Mouse (Mus musculus) forebrain, embryonic 14.5 days (tissue): ENCODE measurements at regions not wholly inside any gene's neighbourhood (a gene's known extent, or its start where the extent isn't known, plus 50 kb on each side); places are given as distances from the start of the nearest gene placed in this dataset.

Experiments
- ATAC-seq: fragments of 200-750 bp; cut with Nextera tagmentation; 2 replicates; pipeline ENCODE4 v1.8.0; 2017; ENCODE audit warnings: mild to moderate bottlenecking, moderate library complexity
- DNase-seq: peaks from one replicate; pipeline ENCODE4 v3.0.0-alpha.2; 2015; ENCODE audit warnings: low spot score
- H3K27ac ChIP-seq: fragments of 300-500 bp; sonication (generic); 2 replicates; pipeline ENCODE4 v1.5.1; 2014; ENCODE audit warnings: low read depth, mild to moderate bottlenecking, control low read depth, low read length, moderate library complexity
- H3K27me3 ChIP-seq: fragments of 300-500 bp; sonication (generic); replicated peaks from 2 replicates; pipeline ENCODE4 v1.6.1; 2014; ENCODE audit warnings: low read length, control low read depth, mixed read lengths; ENCODE audit not compliant: control insufficient read depth, insufficient read depth
- H3K36me3 ChIP-seq: fragments of 300-500 bp; sonication (generic); 2 replicates; pipeline ENCODE4 v1.6.1; 2014; ENCODE audit warnings: low read length, control low read depth; ENCODE audit not compliant: control insufficient read depth, insufficient read depth
- H3K4me1 ChIP-seq: fragments of 300-500 bp; sonication (generic); 2 replicates; pipeline ENCODE4 v1.6.1; 2014; ENCODE audit warnings: antibody characterized with exemption, low read length, control low read depth; ENCODE audit not compliant: control insufficient read depth, insufficient read depth
- H3K4me2 ChIP-seq: fragments of 300-500 bp; sonication (generic); 2 replicates; pipeline ENCODE4 v1.6.1; 2014; ENCODE audit warnings: mild to moderate bottlenecking, control low read depth, low read length
- H3K4me3 ChIP-seq: fragments of 300-500 bp; sonication (generic); 2 replicates; pipeline ENCODE4 v1.5.1; 2014; ENCODE audit warnings: low read depth, low read length, control low read depth
- H3K9ac ChIP-seq: fragments of 300-500 bp; sonication (generic); 2 replicates; pipeline ENCODE4 v1.6.1; 2014; ENCODE audit warnings: mild to moderate bottlenecking, low read length, control low read depth, moderate library complexity
- H3K9me3 ChIP-seq: fragments of 300-500 bp; sonication (generic); replicated peaks from 2 replicates; pipeline ENCODE4 v1.6.1; 2016; ENCODE audit warnings: low read length, control low read depth, mixed read lengths; ENCODE audit not compliant: control insufficient read depth
- WGBS: fragments of 180-500 bp; shearing (Covaris S2); extraction: QIAGEN DNeasy Blood & Tissue Kit; methylation state at CpG from one replicate; pipeline ENCODE4 v1.1.7; 2014; 5-methylcytosine and 5-hydroxymethylcytosine counted together

DNA sequence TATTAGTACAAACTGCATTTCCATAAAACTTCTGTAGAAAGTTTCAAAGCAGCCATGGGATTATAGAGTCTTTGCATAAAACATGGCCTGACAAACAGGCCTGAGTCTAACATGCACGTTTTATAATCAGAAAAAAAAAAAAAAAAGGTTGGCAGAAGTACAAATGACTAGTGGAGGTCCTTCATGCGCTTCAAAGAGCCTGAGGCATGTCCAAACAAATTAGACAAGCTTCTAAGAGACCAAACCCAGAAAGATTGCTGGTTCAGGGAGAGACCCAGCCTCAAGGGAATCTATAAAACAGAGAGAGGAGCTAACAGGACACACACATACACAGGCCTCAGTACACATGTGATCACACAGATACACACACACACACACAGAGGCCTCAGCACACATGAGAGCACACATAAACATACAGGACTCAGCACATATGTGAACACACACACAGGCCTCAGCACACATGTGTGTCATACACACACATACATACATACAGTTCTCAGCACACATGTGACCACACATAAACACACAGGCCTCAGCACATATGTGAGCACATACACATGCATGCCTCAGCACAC lies 57.0 kb upstream of the Gnaq start:
- Histone ChIP-seq H3K9ac (no peak overlapping the region), H3K27ac (no peak overlapping the region), H3K4me2 (no peak overlapping the region), H3K4me3 (no peak overlapping the region), H3K36me3 (no peaks in the 10 kb centered on the region), H3K4me1 (no peaks in the 10 kb centered on the region), H3K27me3 (no peaks in the 10 kb centered on the region), H3K9me3 (no peaks in the 10 kb centered on the region)
- DNase-seq, result no peak
- 51% methylated on average over 2 of the region's 2 CpGs for WGBS
- no peak for ATAC-seq

DNA sequence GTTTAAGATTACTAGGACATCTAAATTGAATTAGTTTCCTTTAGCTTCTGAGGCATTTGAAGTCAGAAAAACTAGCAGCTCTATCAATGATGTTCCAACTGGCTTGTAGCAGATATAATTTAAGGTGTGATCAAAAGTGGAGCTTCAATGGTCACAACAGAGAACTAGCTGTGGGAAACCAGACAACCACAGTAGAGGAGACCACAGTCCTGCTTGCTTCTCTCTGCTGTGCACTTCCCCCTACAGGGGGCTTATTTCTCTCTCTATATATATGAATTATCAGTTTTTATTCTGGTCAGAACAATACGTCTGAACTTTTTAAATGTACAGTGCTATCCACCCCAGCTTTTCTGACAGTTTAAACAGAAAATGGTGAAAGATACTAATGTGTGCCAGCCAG lies 57.6 kb upstream of the Gnaq start:
- ATAC-seq (no peak), DNase-seq (no peak)
- no peak overlapping the region for H3K4me2 ChIP-seq
- H3K9ac ChIP-seq, result no peak overlapping the region
- no peak overlapping the region for H3K4me3 ChIP-seq
- H3K36me3 ChIP-seq, result no peaks in the 10 kb centered on the region
- no peaks in the 10 kb centered on the region for H3K9me3 ChIP-seq
- no peaks in the 10 kb centered on the region for H3K4me1 ChIP-seq
- 92% methylated on average over 1 of the region's 1 CpGs for WGBS
- H3K27me3 ChIP-seq, result no peaks in the 10 kb centered on the region
- H3K27ac ChIP-seq, result no peak overlapping the region

DNA sequence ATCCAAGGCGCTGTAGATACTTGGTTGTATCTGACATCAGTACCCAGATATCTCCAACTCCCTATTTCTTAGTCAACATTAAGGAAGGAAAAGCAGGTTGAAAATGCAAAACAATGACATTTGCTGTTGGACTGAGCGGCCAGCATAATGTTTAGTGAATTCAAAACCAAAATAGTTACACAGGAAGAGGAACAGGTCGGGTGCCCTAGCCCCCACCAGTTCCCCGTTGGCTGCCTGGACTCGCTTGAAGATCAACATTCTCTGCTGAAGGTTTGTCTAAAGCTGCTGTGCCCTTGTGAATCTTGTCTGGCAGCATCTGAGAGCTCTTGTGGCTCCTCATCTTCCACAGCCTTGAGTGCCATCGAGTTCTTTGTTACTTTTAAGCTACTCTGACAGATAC lies 65.3 kb upstream of the Gnaq start:
- Histone ChIP-seq H3K27ac (no peak overlapping the region), H3K9me3 (no peaks in the 10 kb centered on the region), H3K4me3 (no peak overlapping the region), H3K4me2 (no peak overlapping the region), H3K27me3 (no peaks in the 10 kb centered on the region), H3K4me1 (no peaks in the 10 kb centered on the region), H3K9ac (no peak overlapping the region), H3K36me3 (no peaks in the 10 kb centered on the region)
- 86% methylated on average over 6 of the region's 6 CpGs for WGBS
- no peak for ATAC-seq
- DNase-seq, result no peak

DNA sequence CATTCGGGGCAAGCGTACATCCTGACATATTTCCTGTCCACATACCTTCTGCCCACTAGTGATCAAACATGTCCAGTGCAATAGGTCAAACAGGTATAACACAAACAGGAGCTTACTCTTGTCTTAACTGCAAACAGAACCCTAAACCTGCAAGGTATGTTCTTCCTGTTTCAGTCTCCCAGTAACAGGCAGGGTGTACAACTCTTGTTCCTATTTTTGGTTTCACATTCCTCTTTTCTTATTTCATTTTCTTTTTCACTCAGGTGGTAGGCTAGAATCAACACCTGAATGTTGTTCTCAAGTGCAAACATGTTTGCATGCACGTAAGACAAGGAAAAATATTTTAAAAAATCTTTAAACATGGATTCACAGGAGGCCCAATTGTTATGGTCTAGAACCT lies 67.7 kb upstream of the Gnaq start:
- WGBS, result 99% methylated on average over 3 of the region's 3 CpGs
- no peak overlapping the region for H3K9ac ChIP-seq
- no peak for ATAC-seq

DNA sequence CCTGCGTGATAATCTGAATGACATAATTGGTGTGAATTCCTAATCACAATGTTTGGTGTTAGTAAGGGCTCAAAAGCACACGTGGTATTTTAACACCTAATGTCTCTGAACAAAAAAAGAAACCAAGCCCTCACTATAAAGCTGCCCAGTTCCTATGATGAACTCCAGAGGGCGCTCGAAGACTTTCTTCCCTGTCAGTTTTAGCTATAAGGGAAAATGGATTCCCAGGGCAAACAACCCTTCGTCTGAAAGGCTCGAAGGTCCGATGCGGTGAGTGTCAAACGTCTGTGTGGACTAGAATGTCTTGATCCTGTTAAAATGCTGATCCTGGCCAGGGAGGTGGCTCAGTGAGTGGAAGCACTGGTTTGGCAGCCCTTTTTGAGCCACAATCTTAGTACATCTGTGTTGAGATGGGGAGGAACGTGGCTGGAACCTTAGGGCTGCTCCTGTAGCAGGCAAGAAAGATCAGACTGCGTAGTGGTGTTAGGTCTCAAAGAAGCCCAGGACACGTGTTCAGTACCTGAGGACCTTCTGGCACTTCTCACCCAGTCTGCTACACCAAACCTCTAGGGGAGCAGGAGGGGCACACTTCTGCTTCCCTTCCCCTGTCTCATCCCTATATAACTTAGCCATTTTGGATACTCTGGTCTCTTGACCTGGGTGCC lies 68.6 kb upstream of the Gnaq start:
- WGBS, result 14% methylated on average over 12 of the region's 12 CpGs
- Histone ChIP-seq H3K4me3 (no peak overlapping the region), H3K4me1 (no peaks in the 10 kb centered on the region), H3K9me3 (no peaks in the 10 kb centered on the region), H3K36me3 (no peaks in the 10 kb centered on the region), H3K9ac (peak overlapping the region; percentile 56; the same call in 1 of the 2 replicates), H3K4me2 (peak overlapping the region; percentile 43), H3K27ac (no peak overlapping the region), H3K27me3 (no peaks in the 10 kb centered on the region)
- peak; percentile 89 for DNase-seq
- peak; percentile 88 for ATAC-seq

More for the DNA sequence above, 67.7 kb upstream of the Gnaq start:
- Histone ChIP-seq H3K4me2 (no peak overlapping the region), H3K4me3 (no peak overlapping the region), H3K4me1 (no peaks in the 10 kb centered on the region), H3K27ac (no peak overlapping the region), H3K27me3 (no peaks in the 10 kb centered on the region), H3K9me3 (no peaks in the 10 kb centered on the region), H3K36me3 (no peaks in the 10 kb centered on the region)
- no peak for DNase-seq

DNA sequence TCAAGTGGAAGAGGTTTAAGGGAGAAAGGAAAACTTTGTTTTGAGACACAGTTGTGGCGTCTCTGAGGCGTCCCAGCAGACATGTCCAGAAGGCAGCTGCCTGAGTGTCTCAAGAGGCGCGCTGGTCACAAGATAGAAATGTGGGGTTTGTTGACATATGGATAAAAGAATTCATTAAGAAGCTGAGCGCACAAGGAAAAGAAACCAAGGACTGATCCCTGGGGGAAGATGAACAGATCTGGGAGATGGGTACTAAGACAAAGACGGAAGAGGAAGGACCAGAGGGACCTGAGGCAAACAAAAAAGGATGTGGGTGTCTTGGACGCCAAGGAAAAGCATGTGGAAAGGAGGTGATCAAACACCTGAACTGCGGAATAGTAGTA lies 69.1 kb upstream of the Gnaq start:
- 64% methylated on average over 8 of the region's 8 CpGs for WGBS
- Histone ChIP-seq H3K36me3 (no peaks in the 10 kb centered on the region), H3K27me3 (no peaks in the 10 kb centered on the region), H3K27ac (no peak overlapping the region), H3K9ac (no peak overlapping the region), H3K4me2 (no peak overlapping the region), H3K9me3 (no peaks in the 10 kb centered on the region), H3K4me3 (no peak overlapping the region), H3K4me1 (no peaks in the 10 kb centered on the region)
- DNase-seq, result no peak
- no peak for ATAC-seq

DNA sequence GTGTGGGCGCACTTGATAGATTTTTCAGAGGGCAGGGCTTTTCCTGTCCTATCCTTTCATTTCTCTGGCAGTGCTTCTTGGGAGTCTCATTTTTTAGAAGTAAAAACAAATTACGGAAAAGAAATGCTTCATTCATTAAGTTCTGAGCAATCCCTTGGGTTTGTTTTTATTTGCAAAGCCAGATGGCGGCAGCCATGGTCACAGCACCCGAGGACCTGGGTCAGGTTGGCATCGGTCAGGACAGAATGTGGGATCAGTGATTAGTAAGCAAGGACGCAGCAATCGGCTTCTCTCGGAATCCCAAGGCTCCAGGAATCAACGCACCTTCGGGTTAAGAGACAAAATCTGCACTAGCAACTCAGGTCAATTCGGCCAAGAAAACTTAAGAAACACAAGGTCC lies 70.8 kb upstream of the Gnaq start:
- Histone ChIP-seq H3K4me3 (no peak overlapping the region), H3K9me3 (no peaks in the 10 kb centered on the region), H3K4me2 (no peak overlapping the region), H3K27me3 (no peaks in the 10 kb centered on the region), H3K9ac (no peak overlapping the region), H3K4me1 (no peaks in the 10 kb centered on the region), H3K36me3 (no peaks in the 10 kb centered on the region), H3K27ac (no peak overlapping the region)
- no peak for DNase-seq
- 87% methylated on average over 11 of the region's 11 CpGs for WGBS
- no peak for ATAC-seq

DNA sequence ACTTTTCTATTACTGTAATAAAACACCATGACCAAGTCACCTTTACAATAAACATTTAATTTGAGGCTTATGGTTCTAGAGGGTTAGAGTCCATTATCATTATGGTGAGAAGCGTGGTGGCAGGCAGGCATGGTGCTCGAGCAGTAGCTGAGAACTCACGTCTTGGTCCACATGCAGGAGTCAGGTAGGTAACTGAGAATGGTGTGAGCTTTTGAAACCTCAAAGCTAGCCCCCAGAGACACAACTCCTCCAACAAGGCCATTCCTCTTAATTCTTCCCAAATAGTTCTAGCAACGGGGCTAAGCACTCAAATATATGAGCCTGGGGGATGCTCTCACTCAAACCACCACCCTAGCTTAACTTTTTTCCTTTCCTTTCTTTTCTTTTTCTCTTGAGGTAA lies 73.6 kb upstream of the Gnaq start:
- ATAC-seq, result no peak
- Histone ChIP-seq H3K4me3 (no peak overlapping the region), H3K9ac (no peak overlapping the region), H3K4me2 (no peak overlapping the region), H3K27ac (no peak overlapping the region), H3K4me1 (no peaks in the 10 kb centered on the region), H3K36me3 (no peaks in the 10 kb centered on the region), H3K9me3 (no peaks in the 10 kb centered on the region), H3K27me3 (no peaks in the 10 kb centered on the region)
- 93% methylated on average over 4 of the region's 4 CpGs for WGBS
- no peak for DNase-seq

DNA sequence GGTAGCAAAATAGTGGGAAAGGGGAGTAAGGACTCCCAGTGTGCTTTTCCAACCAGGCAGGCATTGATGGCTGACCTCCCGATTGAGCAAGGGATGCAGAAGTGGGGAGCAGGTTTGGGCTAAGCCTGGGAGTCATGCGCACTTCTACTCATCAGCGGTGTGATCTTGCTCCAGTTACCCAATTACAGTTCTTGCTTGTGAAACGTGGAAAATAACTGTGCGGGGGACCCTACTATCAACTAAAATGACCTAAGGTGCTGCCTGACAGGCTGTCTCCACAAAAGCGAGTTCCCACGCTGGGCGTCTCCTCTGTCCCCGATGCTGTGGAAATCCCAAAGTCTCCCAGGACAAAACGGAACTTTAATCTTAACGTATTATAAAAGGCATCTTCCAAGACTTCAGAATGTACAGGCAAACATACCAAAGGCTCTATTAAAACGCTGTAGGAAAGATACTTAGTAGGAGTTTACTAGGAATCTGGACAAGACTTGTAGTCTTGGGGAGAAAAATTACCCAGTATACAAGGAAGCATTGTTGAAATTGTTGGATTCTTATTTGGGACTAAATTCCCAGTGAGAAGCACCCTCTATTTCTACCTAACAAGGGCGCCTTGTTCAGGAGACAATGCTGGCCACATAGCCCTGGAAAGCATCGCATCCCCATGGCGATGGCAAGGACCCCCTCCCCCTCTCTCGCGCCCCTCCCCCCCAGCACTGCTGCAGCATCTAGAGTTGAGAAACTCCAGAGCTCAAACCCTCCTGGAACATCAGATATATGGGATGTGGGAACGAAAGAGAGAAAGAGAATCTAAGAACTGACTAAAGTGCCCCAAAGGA lies 65.6 kb upstream of the Cep78 start:
- H3K4me2 ChIP-seq, result peak overlapping the region; percentile 47
- no peaks in the 10 kb centered on the region for H3K27me3 ChIP-seq
- ATAC-seq, result peak; percentile 80
- H3K9ac ChIP-seq, result peak overlapping the region; percentile 9; the same call in 1 of the 2 replicates
- H3K9me3 ChIP-seq, result no peaks in the 10 kb centered on the region
- no peaks in the 10 kb centered on the region for H3K36me3 ChIP-seq
- peak; percentile 57 for DNase-seq
- WGBS, result 2% methylated on average over 18 of the region's 18 CpGs
- peak overlapping the region; percentile 18 for H3K4me3 ChIP-seq
- 0 out of 2 replicates have a peak overlapping the region, but pooled peaks have one; percentile 10 for H3K27ac ChIP-seq
- H3K4me1 ChIP-seq, result no peaks in the 10 kb centered on the region
